Mouse (Mus musculus) embryonic fibroblast, embryonic 13.5 days (primary cell): Measurements from ENCODE around the gene Lrig2.

Experiments
- CTCF ChIP-seq: IDR thresholded peaks from 2 replicates; pipeline ENCODE4 v1.5.1; 2011; ENCODE audit warnings: mild to moderate bottlenecking, control low read depth, low read length, moderate library complexity, borderline replicate concordance; ENCODE audit not compliant: insufficient read depth
- POLR2A ChIP-seq: IDR thresholded peaks from 2 replicates; pipeline ENCODE4 v1.6.1; 2011; ENCODE audit warnings: low read depth, mild to moderate bottlenecking, control low read depth, low read length, moderate library complexity

DNA sequence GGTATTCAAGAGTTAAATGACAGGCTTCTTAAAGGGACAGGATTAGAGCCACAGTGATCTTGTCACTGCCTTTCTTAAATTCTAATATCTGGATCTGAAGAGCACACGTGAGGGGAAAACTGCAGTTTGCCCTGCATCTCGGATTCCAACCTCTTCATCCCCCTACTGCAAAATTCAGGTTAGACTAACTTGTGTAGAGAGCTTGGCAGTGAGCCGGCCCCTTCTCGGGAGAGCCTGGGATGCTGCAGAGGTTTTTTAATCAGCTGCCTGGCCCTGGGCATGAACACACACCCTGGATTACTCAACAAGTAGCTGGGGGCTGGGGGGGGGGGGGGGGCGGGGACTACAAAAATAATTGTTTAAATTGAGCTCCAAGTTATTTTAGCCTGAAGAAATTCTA lies 69.4 kb downstream of the Lrig2 start:
- TF ChIP-seq POLR2A: no peak
- no peak for TF ChIP-seq CTCF
